Mouse (Mus musculus) midbrain, embryonic 10.5 days (tissue): ENCODE data around the gene Trpm6. TPM values are rescaled to one million over a fixed set of nuclear protein-coding genes. Genes with fewer than 3 reads are reported as not detected.
"Not testable (repeated sequence)": the region's sequence is repeated elsewhere in the genome, so short reads cannot be mapped to it uniquely, and the experiment has no call there.

Experiments used
- DNase-seq: peaks from one replicate; pipeline ENCODE4 v3.0.0-alpha.2; 2017; ENCODE audit warnings: low spot score
- H3K27ac ChIP-seq: fragments of 300-500 bp; sonication (generic); replicated peaks from 2 replicates; pipeline ENCODE4 v1.5.1; 2016; ENCODE audit warnings: mild to moderate bottlenecking
- H3K27me3 ChIP-seq: fragments of 300-500 bp; sonication (generic); 2 replicates; pipeline ENCODE4 v1.6.1; 2016; ENCODE audit warnings: low read depth, mild to moderate bottlenecking; ENCODE audit not compliant: poor library complexity, severe bottlenecking
- H3K36me3 ChIP-seq: fragments of 300-500 bp; sonication (generic); 2 replicates; pipeline ENCODE4 v1.6.1; 2016; ENCODE audit warnings: mild to moderate bottlenecking, moderate library complexity
- H3K4me1 ChIP-seq: fragments of 300-500 bp; sonication (generic); 2 replicates; pipeline ENCODE4 v1.6.1; 2016
- H3K4me3 ChIP-seq: fragments of 300-500 bp; sonication (generic); 2 replicates; pipeline ENCODE4 v1.5.1; 2016; ENCODE audit warnings: mild to moderate bottlenecking, moderate library complexity
- H3K9me3 ChIP-seq: fragments of 300-500 bp; sonication (generic); replicated peaks from 2 replicates; pipeline ENCODE4 v1.6.1; 2016; ENCODE audit warnings: mild to moderate bottlenecking
- WGBS: fragments of 180-500 bp; shearing (Covaris S2); methylation state at CpG from one replicate; pipeline ENCODE4 v1.1.7; 2016; 5-methylcytosine and 5-hydroxymethylcytosine counted together
- polyA plus RNA-seq: library from polyadenylated mRNA; unstranded; fragments of >200 nt; fragmentation: Nextera tagmentation; extraction: Ambion mirVana; gene quantifications from 2 replicates; pipeline ENCODE4 v1.2.1, GENCODE M21; 2016

The Trpm6 gene
- 0.38 and 0.67 TPM in 2 replicates for polyA plus RNA-seq

GRCm38 (mm10) chr19:18749598-18750339, at the start of gene Trpm6:
TSS of gene Trpm6 (plus strand) at chr19:18749983.
- WGBS: 6% methylated on average over 41 of the region's 41 CpGs
- DNase-seq: peak; percentile 46
- Histone ChIP-seq H3K4me1 (peaks cover 9% of the 10 kb centered on the region), H3K9me3 (no peaks in the 10 kb centered on the region), H3K27me3 (peaks cover 24% of the 10 kb centered on the region), H3K4me3 (peak within 1 kb of the TSS; percentile 56), H3K36me3 (no peaks in the 10 kb centered on the region), H3K27ac (peak within 1 kb of the TSS; percentile 42; the same call in 1 of the 2 replicates)

GRCm38 (mm10) chr19:18708101-18708500, 41.7 kb upstream of the Trpm6 start:
- no peak overlapping the region for H3K4me3 ChIP-seq
- H3K4me1 ChIP-seq: peaks cover 3% of the 10 kb centered on the region; the same call in 1 of the 2 replicates

GRCm38 (mm10) chr19:18710903-18711302, 38.9 kb upstream of the Trpm6 start:
- Histone ChIP-seq H3K9me3 (no peaks in the 10 kb centered on the region), H3K4me3 (no peak overlapping the region), H3K27ac (no peak overlapping the region), H3K36me3 (no peaks in the 10 kb centered on the region; the same call in 1 of the 2 replicates), H3K4me1 (peaks cover 26% of the 10 kb centered on the region), H3K27me3 (no peaks in the 10 kb centered on the region)
- 62% methylated on average over 6 of the region's 6 CpGs for WGBS
- DNase-seq: no peak

More at GRCm38 (mm10) chr19:18708101-18708500, 41.7 kb upstream of the Trpm6 start:
- no peak for DNase-seq
- no peaks in the 10 kb centered on the region for H3K36me3 ChIP-seq
- H3K27me3 ChIP-seq: no peaks in the 10 kb centered on the region
- H3K27ac ChIP-seq: no peak overlapping the region
- H3K9me3 ChIP-seq: no peaks in the 10 kb centered on the region

- Histone ChIP-seq H3K4me1 (peaks cover 27% of the 10 kb centered on the region), H3K36me3 (no peaks in the 10 kb centered on the region; the same call in 1 of the 2 replicates), H3K9me3 (no peaks in the 10 kb centered on the region), H3K27ac (no peak overlapping the region), H3K4me3 (no peak overlapping the region), H3K27me3 (no peaks in the 10 kb centered on the region)
- WGBS: 92% methylated on average over 9 of the region's 9 CpGs
- no peak for DNase-seq
Observed at GRCm38 (mm10) chr19:18711589-18711988, 38.2 kb upstream of the Trpm6 start.

- WGBS: 58% methylated on average over 16 of the region's 16 CpGs
Observed at GRCm38 (mm10) chr19:18712153-18712865, 37.5 kb upstream of the Trpm6 start.

GRCm38 (mm10) chr19:18712866-18713300, 36.9 kb upstream of the Trpm6 start, which contains the start of gene D030056L22Rik:
TSS of gene D030056L22Rik (plus strand) at chr19:18713193.
- peak within 1 kb of the TSS; percentile 93 for H3K27ac ChIP-seq
- peaks cover 27% of the 10 kb centered on the region for H3K4me1 ChIP-seq
- H3K4me3 ChIP-seq: peak within 1 kb of the TSS; percentile 84
- H3K9me3 ChIP-seq: no peaks in the 10 kb centered on the region
- peak; percentile 98 for DNase-seq
- H3K27me3 ChIP-seq: no peaks in the 10 kb centered on the region
- H3K36me3 ChIP-seq: peaks cover 11% of the 10 kb centered on the region
- WGBS: under 1% methylated on average over 49 of the region's 49 CpGs

More at GRCm38 (mm10) chr19:18712153-18712865, 37.5 kb upstream of the Trpm6 start:
- peaks cover 27% of the 10 kb centered on the region for H3K4me1 ChIP-seq
- no peaks in the 10 kb centered on the region for H3K27me3 ChIP-seq
- no peak for DNase-seq
- peak overlapping the region; percentile 84 for H3K4me3 ChIP-seq
- H3K36me3 ChIP-seq: peaks cover 5% of the 10 kb centered on the region
- H3K27ac ChIP-seq: peak overlapping the region; percentile 93
- no peaks in the 10 kb centered on the region for H3K9me3 ChIP-seq

- Histone ChIP-seq H3K4me1 (peaks cover 27% of the 10 kb centered on the region), H3K27ac (peak overlapping the region; percentile 93), H3K36me3 (peaks cover 16% of the 10 kb centered on the region), H3K4me3 (peak overlapping the region; percentile 84)
- H3K27me3 ChIP-seq, H3K9me3 ChIP-seq: not testable (repeated sequence)
- peak; percentile 54 for DNase-seq
- WGBS: under 1% methylated on average over 46 of the region's 46 CpGs
Observed at GRCm38 (mm10) chr19:18713357-18713756, 36.4 kb upstream of the Trpm6 start.

GRCm38 (mm10) chr19:18716374-18716773, 33.4 kb upstream of the Trpm6 start:
- Histone ChIP-seq H3K4me1 (peaks cover 27% of the 10 kb centered on the region), H3K4me3 (no peak overlapping the region), H3K27ac (no peak overlapping the region), H3K9me3 (no peaks in the 10 kb centered on the region), H3K36me3 (peaks cover 28% of the 10 kb centered on the region), H3K27me3 (no peaks in the 10 kb centered on the region)
- DNase-seq: peak; percentile 48
- WGBS: 39% methylated on average over 1 of the region's 1 CpGs

GRCm38 (mm10) chr19:18720337-18720736, 29.4 kb upstream of the Trpm6 start:
- Histone ChIP-seq H3K36me3 (peaks cover 28% of the 10 kb centered on the region), H3K27ac (no peak overlapping the region), H3K9me3 (no peaks in the 10 kb centered on the region), H3K4me3 (no peak overlapping the region), H3K4me1 (peaks cover 7% of the 10 kb centered on the region), H3K27me3 (no peaks in the 10 kb centered on the region)
- WGBS: 90% methylated on average over 3 of the region's 3 CpGs
- DNase-seq: no peak

- DNase-seq: no peak
- WGBS: 88% methylated on average over 2 of the region's 2 CpGs
- Histone ChIP-seq H3K9me3 (no peaks in the 10 kb centered on the region), H3K27ac (no peak overlapping the region), H3K36me3 (no peaks in the 10 kb centered on the region), H3K4me1 (no peaks in the 10 kb centered on the region), H3K27me3 (no peaks in the 10 kb centered on the region), H3K4me3 (no peak overlapping the region)
Observed at GRCm38 (mm10) chr19:18725186-18725585, 24.6 kb upstream of the Trpm6 start.

- no peaks in the 10 kb centered on the region for H3K36me3 ChIP-seq
- H3K27ac ChIP-seq: no peak overlapping the region
- H3K4me3 ChIP-seq: no peak overlapping the region
- H3K4me1 ChIP-seq: no peaks in the 10 kb centered on the region
- DNase-seq: no peak
- H3K27me3 ChIP-seq: no peaks in the 10 kb centered on the region
- 85% methylated on average over 7 of the region's 7 CpGs for WGBS
- H3K9me3 ChIP-seq: no peaks in the 10 kb centered on the region
Observed at GRCm38 (mm10) chr19:18730255-18730654, 19.5 kb upstream of the Trpm6 start.

GRCm38 (mm10) chr19:18731077-18731476, 18.7 kb upstream of the Trpm6 start:
- Histone ChIP-seq H3K27me3 (no peaks in the 10 kb centered on the region), H3K9me3 (no peaks in the 10 kb centered on the region), H3K36me3 (no peaks in the 10 kb centered on the region), H3K4me1 (no peaks in the 10 kb centered on the region), H3K4me3 (no peak overlapping the region), H3K27ac (no peak overlapping the region)
- 64% methylated on average over 7 of the region's 7 CpGs for WGBS
- DNase-seq: no peak

- Histone ChIP-seq H3K27me3 (no peaks in the 10 kb centered on the region), H3K9me3 (no peaks in the 10 kb centered on the region), H3K4me3 (no peak overlapping the region), H3K27ac (no peak overlapping the region), H3K4me1 (no peaks in the 10 kb centered on the region), H3K36me3 (no peaks in the 10 kb centered on the region)
- DNase-seq: no peak
- WGBS: 94% methylated on average over 4 of the region's 4 CpGs
Observed at GRCm38 (mm10) chr19:18735901-18736300, 13.9 kb upstream of the Trpm6 start.
